16 mouse cellular contexts compared by ENCODE assay signal in genomic region chr2:168308916-168309315, GRCm38 (mm10). TPM values are rescaled to one million over a fixed set of nuclear protein-coding genes. Genes with fewer than 3 reads are reported as not detected.
"Had no signal": no experiment of that assay in that cellular context is flagged by ENCODE, and none has a peak within 500 bp of the region (broad histone marks: within the 10 kb centered on the region; RNA-seq: fewer than 3 reads in every experiment).

No protein-coding gene starts in this region.

- H3K9ac ChIP-seq: kidney, embryonic 15.5 days; limb, embryonic 15.5 days; liver, embryonic 12.5 days; lung, embryonic 15.5 days; midbrain, embryonic 12.5 days; stomach, embryonic 15.5 days had no signal

- H3K4me2 ChIP-seq: kidney, embryonic 15.5 days; limb, embryonic 15.5 days; liver, embryonic 12.5 days; lung, embryonic 15.5 days; midbrain, embryonic 12.5 days; stomach, embryonic 15.5 days had no signal

- H3K27ac ChIP-seq: kidney, embryonic 15.5 days; limb, embryonic 15.5 days; liver, embryonic 12.5 days; lung, embryonic 15.5 days; macrophage; midbrain, embryonic 12.5 days; stomach, embryonic 15.5 days had no signal

- H3K4me3 ChIP-seq: kidney, embryonic 15.5 days; limb, embryonic 15.5 days; liver, embryonic 12.5 days; lung, embryonic 15.5 days; megakaryocyte, embryonic 14.5 days; midbrain, embryonic 12.5 days; stomach, embryonic 15.5 days had no signal

- DNase-seq: kidney, adult 2 months; kidney, postnatal 14 days; layer of hippocampus, postnatal 36 days; lung, postnatal 14 days; right cerebral cortex, postnatal 14 days; thymus, adult 2 months; thymus, postnatal 25 days had no signal

- H3K4me1 ChIP-seq: kidney, embryonic 15.5 days; limb, embryonic 15.5 days; liver, embryonic 12.5 days; lung, embryonic 15.5 days; midbrain, embryonic 12.5 days; stomach, embryonic 15.5 days had no signal

- ATAC-seq: intestine, embryonic 16.5 days; liver, embryonic 12.5 days had no signal

- H3K36me3 ChIP-seq: kidney, embryonic 15.5 days; limb, embryonic 15.5 days; liver, embryonic 12.5 days; lung, embryonic 15.5 days; midbrain, embryonic 12.5 days; stomach, embryonic 15.5 days had no signal

- H3K27me3 ChIP-seq: kidney, embryonic 15.5 days; limb, embryonic 15.5 days; liver, embryonic 12.5 days; midbrain, embryonic 12.5 days; stomach, embryonic 15.5 days had no signal

- H3K9me3 ChIP-seq: kidney, embryonic 15.5 days; limb, embryonic 15.5 days; liver, embryonic 12.5 days; lung, embryonic 15.5 days; megakaryocyte, embryonic 14.5 days; midbrain, embryonic 12.5 days; stomach, embryonic 15.5 days had no signal

RNA-seq across cellular contexts. Expression of gene Kcng1, which starts 27.4 kb away (rescaled TPM):
- polyA plus RNA-seq: macrophage had no signal
